Mouse (Mus musculus): ENCODE measurements around the gene C77080.

DNA sequence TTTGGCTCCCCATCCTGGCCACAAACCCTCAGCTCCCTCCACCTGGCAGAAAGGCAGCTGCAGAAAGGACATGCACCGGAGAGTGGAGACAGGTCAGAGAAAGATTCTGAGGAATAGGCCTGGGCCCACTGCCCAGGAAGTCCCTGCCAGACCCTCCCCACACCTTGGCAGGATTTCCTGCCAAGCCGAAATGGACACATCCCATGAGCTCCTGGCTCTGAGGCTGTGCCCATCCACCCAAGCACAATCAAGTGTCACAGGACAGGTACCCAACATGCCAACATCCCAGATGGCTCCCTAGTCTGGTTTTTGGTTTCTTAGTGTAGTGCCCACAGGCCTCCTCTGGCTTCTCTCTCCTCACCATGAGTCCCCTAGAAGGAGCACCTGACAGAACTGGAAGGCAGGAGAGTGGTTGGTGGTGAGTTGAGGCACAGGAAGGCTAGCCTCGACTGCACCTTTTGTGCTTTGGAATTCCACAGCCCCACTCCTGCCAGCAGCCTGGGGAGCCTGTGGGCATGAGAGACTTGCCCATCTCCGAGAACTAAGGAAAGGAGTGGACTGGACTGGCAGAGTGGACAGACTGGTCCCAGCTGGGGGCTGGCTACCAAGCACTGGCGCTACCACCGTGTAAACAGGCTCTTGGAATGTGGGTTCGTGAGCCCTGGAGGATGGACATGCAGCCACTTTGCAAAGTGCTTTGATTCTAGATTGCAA, 40.7 kb downstream of the C77080 start:
- TF ChIP-seq POLR2A (IDR thresholded peaks at IDR 0.05; ENCODE audit: low read depth, low read length) (no peak), CTCF (IDR thresholded peaks at IDR 0.05; ENCODE audit: extremely low read depth, insufficient read depth, insufficient read length, insufficient replicate concordance) (no peak)

Measured in spleen, adult 2 months (tissue).